Mouse (Mus musculus): ENCODE measurements around the gene Cacna1e. TPM values are rescaled to one million over a fixed set of nuclear protein-coding genes. Genes with fewer than 3 reads are reported as not detected.

Gene Cacna1e
- polyA plus RNA-seq, 1 experiment from 2014 or later: 35.1 TPM

GRCm38 (mm10) chr1:154566026-154566425 is 318.3 kb downstream of the Cacna1e start:
- Histone ChIP-seq H3K4me1 (ENCODE audit: control insufficient read depth, insufficient read depth, low read length) (no peaks in the 10 kb centered on the region), H3K9ac (replicated peaks; ENCODE audit: low read depth, low read length) (no peak overlapping the region), H3K9me3 (ENCODE audit: control insufficient read depth, low read length) (no peaks in the 10 kb centered on the region), H3K4me3 (ENCODE audit: low read depth, low read length) (no peak overlapping the region), H3K27me3 (ENCODE audit: control insufficient read depth, insufficient read depth, low read length) (no peaks in the 10 kb centered on the region), H3K27ac (ENCODE audit: low read depth, low read length) (no peak overlapping the region), H3K4me2 (ENCODE audit: low read depth, low read length) (no peak overlapping the region), H3K36me3 (ENCODE audit: control insufficient read depth, insufficient read depth, low read length) (no peaks in the 10 kb centered on the region)
- no peak for ATAC-seq (ENCODE audit: low read depth)
- WGBS: 90% methylated on average over 6 of the region's 6 CpGs

GRCm38 (mm10) chr1:154555811-154556210 is 328.5 kb downstream of the Cacna1e start:
- H3K9ac ChIP-seq (replicated peaks; ENCODE audit: low read depth, low read length): no peak overlapping the region
- H3K27me3 ChIP-seq (ENCODE audit: control insufficient read depth, insufficient read depth, low read length): no peaks in the 10 kb centered on the region
- peak; percentile 78 for ATAC-seq (ENCODE audit: low read depth)
- H3K4me1 ChIP-seq (ENCODE audit: control insufficient read depth, insufficient read depth, low read length): 0 out of 2 replicates have a peak, but pooled peaks cover 9% of the 10 kb centered on the region
- 40% methylated on average over 1 of the region's 1 CpGs for WGBS
- no peaks in the 10 kb centered on the region for H3K9me3 ChIP-seq (ENCODE audit: control insufficient read depth, low read length)
- no peak overlapping the region for H3K4me3 ChIP-seq (ENCODE audit: low read depth, low read length)
- no peak overlapping the region for H3K4me2 ChIP-seq (ENCODE audit: low read depth, low read length)
- 0 out of 2 replicates have a peak overlapping the region, but pooled peaks have one; percentile 23 for H3K27ac ChIP-seq (ENCODE audit: low read depth, low read length)
- no peaks in the 10 kb centered on the region for H3K36me3 ChIP-seq (ENCODE audit: control insufficient read depth, insufficient read depth, low read length)

- Histone ChIP-seq H3K4me1 (ENCODE audit: control insufficient read depth, insufficient read depth, low read length) (0 out of 2 replicates have a peak, but pooled peaks cover 9% of the 10 kb centered on the region), H3K36me3 (ENCODE audit: control insufficient read depth, insufficient read depth, low read length) (no peaks in the 10 kb centered on the region), H3K9ac (replicated peaks; ENCODE audit: low read depth, low read length) (no peak overlapping the region), H3K9me3 (ENCODE audit: control insufficient read depth, low read length) (no peaks in the 10 kb centered on the region), H3K27me3 (ENCODE audit: control insufficient read depth, insufficient read depth, low read length) (no peaks in the 10 kb centered on the region), H3K27ac (ENCODE audit: low read depth, low read length) (no peak overlapping the region), H3K4me3 (ENCODE audit: low read depth, low read length) (no peak overlapping the region), H3K4me2 (ENCODE audit: low read depth, low read length) (no peak overlapping the region)
- 57% methylated on average over 1 of the region's 1 CpGs for WGBS
- no peak for ATAC-seq (ENCODE audit: low read depth)
Observed at GRCm38 (mm10) chr1:154553132-154553531, 331.2 kb downstream of the Cacna1e start.

GRCm38 (mm10) chr1:154537445-154537844 is 346.9 kb downstream of the Cacna1e start:
- no peak for ATAC-seq (ENCODE audit: low read depth)
- H3K4me2 ChIP-seq (ENCODE audit: low read depth, low read length): no peak overlapping the region
- no peaks in the 10 kb centered on the region for H3K9me3 ChIP-seq (ENCODE audit: control insufficient read depth, low read length)
- H3K4me1 ChIP-seq (ENCODE audit: control insufficient read depth, insufficient read depth, low read length): peaks cover 3% of the 10 kb centered on the region; the same call in 1 of the 2 replicates
- no peaks in the 10 kb centered on the region for H3K27me3 ChIP-seq (ENCODE audit: control insufficient read depth, insufficient read depth, low read length)
- no peak overlapping the region for H3K4me3 ChIP-seq (ENCODE audit: low read depth, low read length)
- H3K9ac ChIP-seq (replicated peaks; ENCODE audit: low read depth, low read length): no peak overlapping the region
- no peaks in the 10 kb centered on the region for H3K36me3 ChIP-seq (ENCODE audit: control insufficient read depth, insufficient read depth, low read length)
- no peak overlapping the region for H3K27ac ChIP-seq (ENCODE audit: low read depth, low read length)

- Histone ChIP-seq H3K9ac (replicated peaks; ENCODE audit: low read depth, low read length) (no peak overlapping the region), H3K4me2 (ENCODE audit: low read depth, low read length) (no peak overlapping the region), H3K4me1 (ENCODE audit: control insufficient read depth, insufficient read depth, low read length) (peaks cover 3% of the 10 kb centered on the region; the same call in 1 of the 2 replicates), H3K27me3 (ENCODE audit: control insufficient read depth, insufficient read depth, low read length) (no peaks in the 10 kb centered on the region), H3K4me3 (ENCODE audit: low read depth, low read length) (no peak overlapping the region), H3K27ac (ENCODE audit: low read depth, low read length) (no peak overlapping the region), H3K36me3 (ENCODE audit: control insufficient read depth, insufficient read depth, low read length) (no peaks in the 10 kb centered on the region), H3K9me3 (ENCODE audit: control insufficient read depth, low read length) (no peaks in the 10 kb centered on the region)
- ATAC-seq (ENCODE audit: low read depth): no peak
- WGBS: 92% methylated on average over 2 of the region's 2 CpGs
Observed at GRCm38 (mm10) chr1:154536763-154537162, 347.5 kb downstream of the Cacna1e start.

- WGBS: 57% methylated on average over 11 of the region's 11 CpGs
- Histone ChIP-seq H3K27me3 (ENCODE audit: control insufficient read depth, insufficient read depth, low read length) (no peaks in the 10 kb centered on the region), H3K4me2 (ENCODE audit: low read depth, low read length) (no peak overlapping the region), H3K36me3 (ENCODE audit: control insufficient read depth, insufficient read depth, low read length) (no peaks in the 10 kb centered on the region), H3K9me3 (ENCODE audit: control insufficient read depth, low read length) (no peaks in the 10 kb centered on the region), H3K9ac (replicated peaks; ENCODE audit: low read depth, low read length) (no peak overlapping the region), H3K27ac (ENCODE audit: low read depth, low read length) (peak overlapping the region; percentile 55; the same call in 1 of the 2 replicates), H3K4me3 (ENCODE audit: low read depth, low read length) (no peak overlapping the region), H3K4me1 (ENCODE audit: control insufficient read depth, insufficient read depth, low read length) (peaks cover 3% of the 10 kb centered on the region; the same call in 1 of the 2 replicates)
- no peak for ATAC-seq (ENCODE audit: low read depth)
Observed at GRCm38 (mm10) chr1:154532987-154533940, 351.0 kb downstream of the Cacna1e start.

GRCm38 (mm10) chr1:154529666-154530065 is 354.6 kb downstream of the Cacna1e start:
- 89% methylated on average over 4 of the region's 4 CpGs for WGBS
- Histone ChIP-seq H3K4me2 (ENCODE audit: low read depth, low read length) (no peak overlapping the region), H3K9me3 (ENCODE audit: control insufficient read depth, low read length) (no peaks in the 10 kb centered on the region), H3K27me3 (ENCODE audit: control insufficient read depth, insufficient read depth, low read length) (no peaks in the 10 kb centered on the region), H3K36me3 (ENCODE audit: control insufficient read depth, insufficient read depth, low read length) (no peaks in the 10 kb centered on the region), H3K27ac (ENCODE audit: low read depth, low read length) (no peak overlapping the region), H3K4me1 (ENCODE audit: control insufficient read depth, insufficient read depth, low read length) (peaks cover 3% of the 10 kb centered on the region; the same call in 1 of the 2 replicates), H3K4me3 (ENCODE audit: low read depth, low read length) (no peak overlapping the region), H3K9ac (replicated peaks; ENCODE audit: low read depth, low read length) (no peak overlapping the region)
- ATAC-seq (ENCODE audit: low read depth): no peak

GRCm38 (mm10) chr1:154528803-154529202 is 355.5 kb downstream of the Cacna1e start:
- Histone ChIP-seq H3K4me2 (ENCODE audit: low read depth, low read length) (no peak overlapping the region), H3K9me3 (ENCODE audit: control insufficient read depth, low read length) (no peaks in the 10 kb centered on the region), H3K27ac (ENCODE audit: low read depth, low read length) (no peak overlapping the region), H3K9ac (replicated peaks; ENCODE audit: low read depth, low read length) (no peak overlapping the region), H3K27me3 (ENCODE audit: control insufficient read depth, insufficient read depth, low read length) (no peaks in the 10 kb centered on the region), H3K4me1 (ENCODE audit: control insufficient read depth, insufficient read depth, low read length) (peaks cover 3% of the 10 kb centered on the region; the same call in 1 of the 2 replicates), H3K36me3 (ENCODE audit: control insufficient read depth, insufficient read depth, low read length) (no peaks in the 10 kb centered on the region), H3K4me3 (ENCODE audit: low read depth, low read length) (no peak overlapping the region)
- WGBS: 89% methylated on average over 6 of the region's 6 CpGs
- ATAC-seq (ENCODE audit: low read depth): no peak

GRCm38 (mm10) chr1:154520715-154521114 is 363.6 kb downstream of the Cacna1e start:
- Histone ChIP-seq H3K4me1 (ENCODE audit: control insufficient read depth, insufficient read depth, low read length) (no peaks in the 10 kb centered on the region), H3K4me3 (ENCODE audit: low read depth, low read length) (no peak overlapping the region), H3K27me3 (ENCODE audit: control insufficient read depth, insufficient read depth, low read length) (no peaks in the 10 kb centered on the region), H3K36me3 (ENCODE audit: control insufficient read depth, insufficient read depth, low read length) (no peaks in the 10 kb centered on the region), H3K27ac (ENCODE audit: low read depth, low read length) (no peak overlapping the region), H3K4me2 (ENCODE audit: low read depth, low read length) (no peak overlapping the region), H3K9me3 (ENCODE audit: control insufficient read depth, low read length) (no peaks in the 10 kb centered on the region), H3K9ac (replicated peaks; ENCODE audit: low read depth, low read length) (no peak overlapping the region)
- WGBS: 94% methylated on average over 2 of the region's 2 CpGs
- ATAC-seq (ENCODE audit: low read depth): no peak

Measured in neural tube, embryonic 14.5 days (tissue).